Mouse (Mus musculus) E14TG2a.4 (cell line): ENCODE measurements at regions not wholly inside any gene's neighbourhood (a gene's known extent, or its start where the extent isn't known, plus 50 kb on each side); places are given as distances from the start of the nearest gene placed in this dataset.

ENCODE experiments used
- CTCF ChIP-seq: conservative IDR thresholded peaks from 2 replicates; pipeline ENCODE4 v1.5.1; 2014; ENCODE audit warnings: low read length
- POU5F1 ChIP-seq: IDR thresholded peaks from 2 replicates; pipeline ENCODE4 v1.6.1; 2014; ENCODE audit warnings: low read length, borderline replicate concordance

GRCm38 (mm10) chr3:110538275-110538674 is 287.5 kb upstream of the Prmt6 start:
- no peak for TF ChIP-seq CTCF
- no peak for TF ChIP-seq POU5F1
